Mouse (Mus musculus) CD4-positive, CD25-positive, alpha-beta regulatory T cell, adult 2 months (primary cell): Measurements from ENCODE around the gene Gm20388.
A peak's percentile ranks its signal among the peaks of the same experiment; 100 is the strongest.
"Not testable (repeated sequence)": the region's sequence is repeated elsewhere in the genome, so short reads cannot be mapped to it uniquely, and the experiment has no call there.

ENCODE experiments used
- DNase-seq: peaks from one replicate; pipeline ENCODE4 v3.0.0-alpha.2; 2012; ENCODE audit warnings: low read depth, low spot score

Gm20388 gene

GRCm38 (mm10) chr8:121419551-121419950 lies 1508.9 kb downstream of the Gm20388 start:
- DNase-seq, result no peak

- no peak for DNase-seq
These were observed 1510.4 kb downstream of the Gm20388 start for GRCm38 (mm10) chr8:121421009-121421408.

GRCm38 (mm10) chr8:121424080-121424479 lies 1513.4 kb downstream of the Gm20388 start:
- DNase-seq, result no peak

- peak; percentile 20 for DNase-seq
These were observed 1514.0 kb downstream of the Gm20388 start for GRCm38 (mm10) chr8:121424600-121424999.

- DNase-seq, result no peak
These were observed 1520.9 kb downstream of the Gm20388 start for GRCm38 (mm10) chr8:121431499-121431898.

- no peak for DNase-seq
These were observed 1522.8 kb downstream of the Gm20388 start for GRCm38 (mm10) chr8:121433466-121433865.

GRCm38 (mm10) chr8:121436656-121437055 lies 1526.0 kb downstream of the Gm20388 start:
- DNase-seq, result no peak

GRCm38 (mm10) chr8:121437506-121437905 lies 1526.9 kb downstream of the Gm20388 start:
- DNase-seq, result no peak

GRCm38 (mm10) chr8:121438111-121438510 lies 1527.5 kb downstream of the Gm20388 start:
- DNase-seq, result no peak

GRCm38 (mm10) chr8:121439351-121439750 lies 1528.7 kb downstream of the Gm20388 start:
- no peak for DNase-seq

- no peak for DNase-seq
These were observed 1532.7 kb downstream of the Gm20388 start for GRCm38 (mm10) chr8:121443361-121443760.

- not testable (repeated sequence) for DNase-seq
These were observed 1533.9 kb downstream of the Gm20388 start for GRCm38 (mm10) chr8:121444521-121444920.

- DNase-seq, result no peak
These were observed 1534.4 kb downstream of the Gm20388 start for GRCm38 (mm10) chr8:121445027-121445471.

- DNase-seq, result no peak
These were observed 1535.5 kb downstream of the Gm20388 start for GRCm38 (mm10) chr8:121446133-121446532.

GRCm38 (mm10) chr8:121446862-121447261 lies 1536.2 kb downstream of the Gm20388 start:
- DNase-seq, result no peak

- DNase-seq, result no peak
These were observed 1539.6 kb downstream of the Gm20388 start for GRCm38 (mm10) chr8:121450211-121450610.

- no peak for DNase-seq
These were observed 1540.9 kb downstream of the Gm20388 start for GRCm38 (mm10) chr8:121451404-121452076.

- no peak for DNase-seq
These were observed 1544.1 kb downstream of the Gm20388 start for GRCm38 (mm10) chr8:121454737-121455136.

- no peak for DNase-seq
These were observed 1550.6 kb downstream of the Gm20388 start for GRCm38 (mm10) chr8:121461192-121461591.

- no peak for DNase-seq
These were observed 1551.5 kb downstream of the Gm20388 start for GRCm38 (mm10) chr8:121462092-121462491.

GRCm38 (mm10) chr8:121468083-121469071 lies 1557.7 kb downstream of the Gm20388 start:
- DNase-seq, result no peak

GRCm38 (mm10) chr8:121474161-121474897 lies 1563.7 kb downstream of the Gm20388 start:
- DNase-seq, result no peak
